Mouse (Mus musculus) lung, adult 2 months (tissue): ENCODE measurements around the gene Ift43.

ENCODE experiments used
- CTCF ChIP-seq: fragments of 200-500 bp; IDR thresholded peaks from 2 replicates; pipeline ENCODE4 v1.5.1; 2011; ENCODE audit warnings: mild to moderate bottlenecking, low read length, control low read depth; ENCODE audit not compliant: insufficient read depth
- POLR2A ChIP-seq: fragments of 200-500 bp; IDR thresholded peaks from 2 replicates; pipeline ENCODE4 v1.6.1; 2011; ENCODE audit warnings: low read depth, mild to moderate bottlenecking, control low read depth, low read length, borderline replicate concordance; ENCODE audit errors: extremely low read depth

GRCm38 (mm10) chr12:86157166-86157565 is 74.8 kb downstream of the Ift43 start:
- TF ChIP-seq CTCF (no peak), POLR2A (no peak)
